Mouse (Mus musculus) ES-E14 (cell line): ENCODE data around the gene Plch1. TPM values are rescaled to one million over a fixed set of nuclear protein-coding genes. Genes with fewer than 3 reads are reported as not detected.

Experiments used
- DNase-seq: peaks from one replicate; pipeline ENCODE4 v3.0.0-alpha.2; 2013; ENCODE audit warnings: low read depth, low spot score
- H3K27ac ChIP-seq: 2 replicates; pipeline ENCODE4 v1.5.1; 2012; ENCODE audit warnings: low read depth, mild to moderate bottlenecking, low read length, moderate library complexity, mixed read lengths; ENCODE audit not compliant: poor library complexity, insufficient read depth, severe bottlenecking
- H3K36me3 ChIP-seq: 2 replicates; pipeline ENCODE4 v1.6.1; 2012; ENCODE audit warnings: mild to moderate bottlenecking, low read length, moderate library complexity, mixed read lengths; ENCODE audit not compliant: control insufficient read depth, poor library complexity, insufficient read depth, severe bottlenecking
- H3K4me1 ChIP-seq, 2 experiments: fragments of 150-350 bp in 1 of 2; sonication (generic) in 1 of 2; 2 replicates each; pipeline ENCODE4 v1.6.1; 2012; ENCODE audit warnings: low read length in 2 of 2, mild to moderate bottlenecking in 1 of 2, mixed read lengths in 1 of 2; ENCODE audit not compliant: control insufficient read depth in 2 of 2, insufficient read depth in 2 of 2, poor library complexity in 1 of 2
- H3K4me3 ChIP-seq, 2 experiments: fragments of 150-350 bp in 1 of 2; sonication (generic) in 1 of 2; 2 replicates each; pipeline ENCODE4 v1.5.1; 2012; ENCODE audit warnings: low read length in 2 of 2, low read depth in 1 of 2, mild to moderate bottlenecking in 1 of 2, mixed read lengths in 1 of 2; ENCODE audit not compliant: insufficient read depth in 1 of 2, poor library complexity in 1 of 2, severe bottlenecking in 1 of 2
- H3K9ac ChIP-seq: 2 replicates; pipeline ENCODE4 v1.6.1; 2012; ENCODE audit warnings: low read depth, mild to moderate bottlenecking, low read length, mixed read lengths; ENCODE audit not compliant: poor library complexity, insufficient read depth, severe bottlenecking
- H3K9me3 ChIP-seq: fragments of 150-350 bp; sonication (generic); 2 replicates; pipeline ENCODE4 v1.6.1; 2012; ENCODE audit warnings: low read depth, mild to moderate bottlenecking, low read length; ENCODE audit not compliant: control insufficient read depth, insufficient read depth
- CHD2 ChIP-seq: IDR thresholded peaks from 2 replicates; pipeline ENCODE4 v1.6.1; 2014; ENCODE audit warnings: mild to moderate bottlenecking, low read depth, low read length, inconsistent platforms
- HCFC1 ChIP-seq: IDR thresholded peaks from 2 replicates; pipeline ENCODE4 v1.6.1; 2012; ENCODE audit warnings: low read length, inconsistent platforms, borderline replicate concordance; ENCODE audit not compliant: insufficient read depth
- MAFK ChIP-seq: IDR thresholded peaks from 2 replicates; pipeline ENCODE4 v1.6.1; 2014; ENCODE audit warnings: mild to moderate bottlenecking, low read depth, low read length, inconsistent platforms; ENCODE audit not compliant: insufficient read depth
- ZC3H11A ChIP-seq: IDR thresholded peaks from 2 replicates; pipeline ENCODE4 v1.6.1; 2012; ENCODE audit warnings: low read depth, mild to moderate bottlenecking, inconsistent platforms, low read length, borderline replicate concordance
- ZNF384 ChIP-seq: IDR thresholded peaks from 2 replicates; pipeline ENCODE4 v1.6.1; 2012; ENCODE audit warnings: low read depth, low read length, inconsistent platforms
- in situ Hi-C, 2 experiments: fragments of 600-800 bp; cut with MboI; formaldehyde crosslinking; loops; one replicate each; pipeline ENCODE4 v1.15.1; 2025; ENCODE audit warnings: low sequenced_read_pairs in 2 of 2, inconsistent platforms in 1 of 2; ENCODE audit not compliant: unreplicated experiment in 2 of 2
- total RNA-seq: library from RNA; depleted of rRNA; stranded (reverse); fragments of 300-350 nt; gene quantifications from 2 replicates; pipeline ENCODE4 v1.2.3, GENCODE M21; 2012; rRNA removed

Plch1 gene
- total RNA-seq, 1 experiment = 3.9 TPM

DNA sequence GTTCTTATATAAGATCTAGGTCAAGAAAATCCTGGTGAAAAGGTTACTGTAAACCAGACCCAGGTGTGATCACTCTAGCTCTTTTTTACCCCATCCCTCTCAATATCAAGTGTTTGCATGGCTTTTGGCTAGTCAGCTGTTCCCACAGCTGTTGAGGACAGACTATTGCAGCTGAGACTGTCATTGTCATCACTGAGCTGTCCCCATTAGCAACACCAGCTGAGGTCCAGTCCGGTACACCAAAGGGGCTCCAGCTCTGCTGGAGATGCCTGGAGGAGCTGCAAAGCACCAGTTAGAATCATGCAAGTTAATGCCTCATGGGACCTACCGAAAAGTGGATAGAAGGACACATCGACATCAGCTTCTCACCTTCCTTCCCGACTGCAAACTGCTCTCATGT is 206.5 kb downstream of the Plch1 start:
- no peaks in the 10 kb centered on the region for H3K36me3 ChIP-seq
- in situ Hi-C loops = no loop called here

DNA sequence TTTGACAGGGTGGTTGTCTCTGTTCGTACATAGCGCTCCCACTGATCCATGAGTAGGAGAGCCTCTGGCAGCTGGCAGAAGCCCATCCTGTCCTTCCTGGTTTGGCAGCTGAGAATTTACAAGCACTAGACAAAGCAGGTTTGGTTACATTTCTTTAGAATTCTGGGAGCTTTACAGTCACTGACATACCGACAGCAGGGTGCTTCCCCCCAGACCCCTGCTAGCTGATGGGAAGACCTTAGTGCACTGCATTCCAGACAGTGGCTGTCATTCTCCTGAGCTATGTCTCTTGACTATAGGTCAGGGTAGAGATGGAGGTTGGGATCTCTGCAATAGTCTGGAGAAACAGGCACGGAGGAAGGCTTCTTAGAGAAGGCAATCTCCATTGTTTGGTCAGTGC is 230.5 kb downstream of the Plch1 start:
- no peak overlapping the region for H3K4me3 ChIP-seq
- no peak overlapping the region for H3K9ac ChIP-seq
- no peaks in the 10 kb centered on the region for H3K36me3 ChIP-seq
- no peak for DNase-seq
- H3K27ac ChIP-seq = no peak overlapping the region
- peaks cover 0 to 2% of the 10 kb centered on the region in 2 experiments; a peak in 1 of 4 replicates for H3K4me1 ChIP-seq
- H3K9me3 ChIP-seq = no peaks in the 10 kb centered on the region
- in situ Hi-C loops = no loop called here
- TF ChIP-seq HCFC1 = no peak
- no peak for TF ChIP-seq ZC3H11A
- no peak for TF ChIP-seq ZNF384
- no peak for TF ChIP-seq MAFK
- TF ChIP-seq CHD2 = no peak

More for the DNA sequence above, 206.5 kb downstream of the Plch1 start:
- no peak for DNase-seq
- Histone ChIP-seq H3K27ac (no peak overlapping the region), H3K9ac (no peak overlapping the region), H3K4me3 (no peak overlapping the region), H3K9me3 (no peaks in the 10 kb centered on the region), H3K4me1 (no peaks in the 10 kb centered on the region)
- TF ChIP-seq ZC3H11A (no peak), HCFC1 (no peak), CHD2 (no peak), ZNF384 (no peak), MAFK (no peak)

DNA sequence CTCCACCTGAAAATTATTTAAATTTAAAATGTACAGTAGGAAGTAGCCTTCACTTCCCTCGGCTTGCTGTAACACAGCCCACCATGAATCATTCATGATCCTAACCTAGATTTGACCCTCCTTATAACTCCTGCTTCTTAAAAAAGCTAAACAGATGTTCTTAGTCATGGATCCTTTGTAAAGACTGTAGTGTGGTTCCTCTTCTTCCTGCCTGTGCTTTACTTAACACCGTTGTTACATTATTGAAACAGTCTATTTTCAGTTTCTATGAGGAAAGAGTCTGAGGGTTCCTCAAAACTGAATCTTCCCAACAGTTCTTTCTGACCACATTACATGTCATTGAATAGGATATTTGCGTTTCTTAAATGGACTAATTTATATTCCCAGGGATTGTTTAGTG is 234.0 kb downstream of the Plch1 start:
- no peak for DNase-seq
- TF ChIP-seq MAFK = no peak
- no peaks in the 10 kb centered on the region for H3K36me3 ChIP-seq
- no peaks in the 10 kb centered on the region for H3K9me3 ChIP-seq
- no peak overlapping the region for H3K9ac ChIP-seq
- no peak overlapping the region for H3K27ac ChIP-seq
- H3K4me3 ChIP-seq = no peak overlapping the region
- in situ Hi-C loops = no loop called here
- peaks cover 0 to 2% of the 10 kb centered on the region in 2 experiments; a peak in 1 of 4 replicates for H3K4me1 ChIP-seq

DNA sequence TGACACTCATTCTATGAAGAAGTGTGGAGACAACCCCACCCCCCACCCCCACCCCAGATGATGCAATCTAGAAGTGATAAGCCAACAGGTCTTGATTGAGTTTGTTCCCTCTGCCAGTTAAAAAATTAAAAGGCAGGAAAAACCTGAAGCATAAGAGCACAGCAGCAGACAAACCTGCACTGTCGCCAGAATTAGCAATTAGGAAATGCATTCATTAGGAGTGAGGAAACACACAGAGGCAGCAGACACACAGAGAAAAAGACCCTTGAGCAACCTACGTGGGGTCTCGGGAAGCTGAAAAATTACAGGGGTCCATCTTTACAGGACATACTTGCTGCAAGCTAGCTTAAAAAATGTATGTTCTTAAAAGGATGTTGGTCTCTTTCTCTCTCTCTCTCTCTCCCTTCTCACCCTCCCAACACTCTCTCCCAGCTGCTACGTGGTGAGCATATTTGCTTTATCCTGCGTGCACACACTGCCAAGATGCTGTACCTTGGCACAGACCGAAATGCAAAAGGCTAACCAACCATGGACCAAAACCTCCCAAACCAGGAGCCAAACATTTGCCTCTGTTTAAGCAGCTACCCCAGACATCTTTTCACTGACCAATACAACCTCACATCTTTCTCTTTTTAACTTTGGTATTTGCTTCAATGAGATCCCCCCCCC is 234.6 kb downstream of the Plch1 start:
- H3K27ac ChIP-seq = no peak overlapping the region
- no peaks in the 10 kb centered on the region for H3K36me3 ChIP-seq
- no peaks in the 10 kb centered on the region for H3K9me3 ChIP-seq
- no peak overlapping the region for H3K9ac ChIP-seq
- DNase-seq = no peak
- TF ChIP-seq HCFC1 (no peak), ZC3H11A (no peak), ZNF384 (no peak), CHD2 (no peak), MAFK (no peak)
- H3K4me3 ChIP-seq = no peak overlapping the region
- in situ Hi-C loops = no loop called here
- H3K4me1 ChIP-seq = peaks cover 0 to 2% of the 10 kb centered on the region in 2 experiments; a peak in 1 of 4 replicates

Other genes with a start within 250 kb of the Plch1 start
- 3.3 and 3.4 TPM in 2 replicates for gene E130311K13Rik, start 30.0 kb upstream of the Plch1 start, total RNA-seq
- gene Slc33a1, start 65.3 kb upstream of the Plch1 start, total RNA-seq = 22.1 and 27.1 TPM in 2 replicates
- 18.1 and 28.2 TPM in 2 replicates for gene Gmps, start 76.6 kb upstream of the Plch1 start, total RNA-seq
- 0.09 and 0.21 TPM in 2 replicates for gene Vmn2r1, start 182.1 kb upstream of the Plch1 start, total RNA-seq
- not detected in 2 replicates for gene Vmn2r2, start 242.5 kb upstream of the Plch1 start, total RNA-seq